Mouse (Mus musculus) limb, embryonic 11.5 days (tissue): ENCODE results near the gene Wdr1. TPM values are rescaled to one million over a fixed set of nuclear protein-coding genes. Genes with fewer than 3 reads are reported as not detected.
"Not testable (repeated sequence)": the region's sequence is repeated elsewhere in the genome, so short reads cannot be mapped to it uniquely, and the experiment has no call there.

ENCODE experiments used
- ATAC-seq: fragments of 200-750 bp; cut with Nextera tagmentation; 2 replicates; pipeline ENCODE4 v1.8.0; 2017; ENCODE audit warnings: low read depth; ENCODE audit not compliant: insufficient number of reproducible peaks, low FRiP score, low TSS enrichment
- DNase-seq: peaks from one replicate; pipeline ENCODE4 v3.0.0-alpha.2; 2015; ENCODE audit warnings: low spot score
- H3K27ac ChIP-seq: fragments of 300-500 bp; sonication (generic); replicated peaks from 2 replicates; pipeline ENCODE4 v1.5.1; 2014; ENCODE audit warnings: low read depth, mild to moderate bottlenecking, low read length
- H3K27me3 ChIP-seq: fragments of 300-500 bp; sonication (generic); 2 replicates; pipeline ENCODE4 v1.6.1; 2014; ENCODE audit warnings: mild to moderate bottlenecking, low read length, mixed read lengths; ENCODE audit not compliant: control insufficient read depth, insufficient read depth
- H3K36me3 ChIP-seq: fragments of 300-500 bp; sonication (generic); 2 replicates; pipeline ENCODE4 v1.6.1; 2014; ENCODE audit warnings: mild to moderate bottlenecking, low read length, moderate library complexity, mixed read lengths; ENCODE audit not compliant: control insufficient read depth, insufficient read depth
- H3K4me1 ChIP-seq: fragments of 300-500 bp; sonication (generic); 2 replicates; pipeline ENCODE4 v1.6.1; 2014; ENCODE audit warnings: low read length, mixed read lengths; ENCODE audit not compliant: control insufficient read depth, insufficient read depth
- H3K4me2 ChIP-seq: fragments of 300-500 bp; sonication (generic); 2 replicates; pipeline ENCODE4 v1.6.1; 2014; ENCODE audit warnings: low read depth, mild to moderate bottlenecking, moderate library complexity; ENCODE audit not compliant: severe bottlenecking
- H3K4me3 ChIP-seq: fragments of 300-500 bp; sonication (generic); 2 replicates; pipeline ENCODE4 v1.5.1; 2014; ENCODE audit warnings: low read depth, low read length
- H3K9ac ChIP-seq: fragments of 300-500 bp; sonication (generic); 2 replicates; pipeline ENCODE4 v1.6.1; 2014; ENCODE audit warnings: mild to moderate bottlenecking, low read length
- H3K9me3 ChIP-seq: fragments of 300-500 bp; sonication (generic); 2 replicates; pipeline ENCODE4 v1.6.1; 2016; ENCODE audit warnings: low read length; ENCODE audit not compliant: control insufficient read depth
- WGBS: fragments of 180-500 bp; shearing (Covaris S2); extraction: QIAGEN DNeasy Blood & Tissue Kit; methylation state at CpG from one replicate; pipeline ENCODE4 v1.1.7; 2014; 5-methylcytosine and 5-hydroxymethylcytosine counted together
- polyA plus RNA-seq: library from polyadenylated mRNA; unstranded; fragments of >200 nt; fragmentation: Nextera tagmentation; extraction: Ambion mirVana; gene quantifications from 2 replicates; pipeline ENCODE4 v1.2.1, GENCODE M21; 2014

The Wdr1 gene
- polyA plus RNA-seq, 1 experiment from 2014 or later: 200 TPM

GRCm38 (mm10) chr5:38483518-38484110 lies 79.4 kb downstream of the Wdr1 start:
- H3K9me3 ChIP-seq: no peaks in the 10 kb centered on the region
- no peak overlapping the region for H3K9ac ChIP-seq
- no peaks in the 10 kb centered on the region for H3K27me3 ChIP-seq
- WGBS: 58% methylated on average over 7 of the region's 7 CpGs
- peaks cover 14% of the 10 kb centered on the region; the same call in 1 of the 2 replicates for H3K4me1 ChIP-seq
- H3K27ac ChIP-seq: no peak overlapping the region
- no peak overlapping the region for H3K4me2 ChIP-seq
- no peak overlapping the region for H3K4me3 ChIP-seq
- ATAC-seq (no peak), DNase-seq (no peak)
- H3K36me3 ChIP-seq: no peaks in the 10 kb centered on the region

DNA sequence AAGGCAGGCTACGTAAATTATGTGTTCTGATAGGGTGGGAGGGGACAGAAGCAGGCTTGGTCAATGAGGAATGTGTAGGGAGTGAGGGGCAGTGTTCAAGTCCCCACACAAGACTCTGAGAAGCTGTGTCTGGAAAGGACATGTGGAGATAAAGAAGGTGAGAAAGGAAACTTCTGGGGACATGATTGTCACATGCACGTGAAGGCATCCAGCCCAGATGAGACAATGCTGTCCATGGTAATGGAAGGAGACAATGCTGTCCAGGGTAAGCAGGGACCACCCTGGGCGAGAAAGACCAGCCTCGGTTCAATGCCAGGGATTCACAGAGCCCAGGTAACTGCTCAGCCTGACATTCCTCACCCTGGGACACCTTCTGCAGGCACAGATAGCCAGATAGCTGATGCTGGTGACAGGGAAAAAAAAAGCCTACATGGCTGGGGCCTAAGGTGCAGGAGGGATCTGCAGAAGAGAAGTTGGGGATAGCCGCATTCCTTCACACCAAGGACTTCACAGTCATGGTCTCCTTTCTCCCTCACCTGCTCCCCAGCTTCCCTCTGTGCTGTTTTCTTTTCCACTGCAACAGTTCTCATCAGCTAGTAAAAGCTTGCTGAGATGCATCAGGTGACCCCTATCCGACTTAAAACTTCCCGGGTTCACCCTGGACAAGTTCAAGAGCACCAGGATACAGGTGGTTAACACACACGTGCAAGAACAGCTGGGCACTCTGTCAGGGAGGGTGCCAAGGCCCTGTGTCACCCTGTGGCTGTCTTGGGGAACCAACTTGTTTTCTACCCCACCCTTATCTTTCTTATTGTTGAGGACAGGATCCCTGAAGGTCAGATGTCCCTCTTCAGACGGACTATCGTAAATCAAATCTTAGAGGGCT lies 82.0 kb downstream of the Wdr1 start:
- no peak for ATAC-seq
- Histone ChIP-seq H3K27ac (no peak overlapping the region), H3K36me3 (no peaks in the 10 kb centered on the region; the same call in 1 of the 2 replicates), H3K9me3 (no peaks in the 10 kb centered on the region), H3K27me3 (no peaks in the 10 kb centered on the region), H3K4me3 (no peak overlapping the region), H3K9ac (no peak overlapping the region), H3K4me2 (peak overlapping the region; percentile 46; the same call in 1 of the 2 replicates), H3K4me1 (peaks cover 14% of the 10 kb centered on the region; the same call in 1 of the 2 replicates)
- DNase-seq: no peak
- 75% methylated on average over 10 of the region's 10 CpGs for WGBS

GRCm38 (mm10) chr5:38479908-38480725 lies 82.9 kb downstream of the Wdr1 start:
- no peak overlapping the region for H3K27ac ChIP-seq
- H3K9me3 ChIP-seq: no peaks in the 10 kb centered on the region
- DNase-seq (peak; percentile 57), ATAC-seq (no peak)
- H3K4me3 ChIP-seq: no peak overlapping the region
- H3K36me3 ChIP-seq: no peaks in the 10 kb centered on the region; the same call in 1 of the 2 replicates
- H3K9ac ChIP-seq: no peak overlapping the region
- peak overlapping the region; percentile 46 for H3K4me2 ChIP-seq
- peaks cover 14% of the 10 kb centered on the region; the same call in 1 of the 2 replicates for H3K4me1 ChIP-seq
- H3K27me3 ChIP-seq: no peaks in the 10 kb centered on the region
- WGBS: 12% methylated on average over 22 of the region's 22 CpGs

DNA sequence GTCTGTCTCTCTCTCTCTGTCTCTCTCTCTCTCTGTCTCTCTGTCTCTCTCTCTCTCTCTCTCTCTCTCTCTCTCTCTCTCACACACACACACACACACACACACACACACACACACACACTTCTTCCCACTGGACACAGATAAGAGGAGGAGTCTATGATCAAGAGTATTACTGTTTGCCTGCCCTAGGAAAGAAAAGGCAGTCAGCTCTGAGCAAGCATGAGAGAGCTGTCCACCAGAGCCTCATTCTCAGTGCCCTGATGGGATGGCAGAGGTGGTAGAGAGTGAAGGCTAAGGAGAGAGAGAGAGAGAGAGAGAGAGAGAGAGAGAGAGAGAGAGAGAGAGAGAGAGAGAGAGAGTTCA lies 83.5 kb downstream of the Wdr1 start:
- H3K27ac ChIP-seq, H3K9me3 ChIP-seq, DNase-seq, ATAC-seq, H3K9ac ChIP-seq, H3K36me3 ChIP-seq, H3K4me3 ChIP-seq, H3K27me3 ChIP-seq: not testable (repeated sequence)
- Histone ChIP-seq H3K4me2 (peak overlapping the region; percentile 46; the same call in 1 of the 2 replicates), H3K4me1 (peaks cover 14% of the 10 kb centered on the region; the same call in 1 of the 2 replicates)

DNA sequence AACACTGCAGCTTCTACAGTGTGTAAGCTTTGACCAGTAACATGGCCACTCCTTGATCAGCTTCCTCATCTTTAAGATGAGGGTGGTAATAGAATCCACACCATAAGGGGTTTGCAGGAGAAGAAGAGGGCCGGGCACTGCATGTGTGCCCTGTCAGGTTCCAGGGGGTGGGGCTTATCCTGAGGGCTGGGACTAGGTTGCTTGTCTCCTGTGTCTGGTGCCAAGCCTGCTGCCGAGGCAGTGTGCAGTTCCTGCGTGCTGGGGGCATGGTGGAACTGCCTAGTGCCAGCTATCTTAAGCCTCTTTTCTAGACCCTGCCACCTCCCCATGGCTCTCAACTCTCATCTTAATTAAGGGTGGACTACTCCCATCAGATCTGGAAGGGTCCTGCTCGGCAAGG lies 84.0 kb downstream of the Wdr1 start:
- DNase-seq (no peak), ATAC-seq (no peak)
- Histone ChIP-seq H3K4me1 (peaks cover 14% of the 10 kb centered on the region; the same call in 1 of the 2 replicates), H3K36me3 (no peaks in the 10 kb centered on the region; the same call in 1 of the 2 replicates), H3K4me3 (no peak overlapping the region), H3K27me3 (no peaks in the 10 kb centered on the region), H3K9ac (no peak overlapping the region), H3K27ac (no peak overlapping the region), H3K4me2 (no peak overlapping the region), H3K9me3 (no peaks in the 10 kb centered on the region)
- 57% methylated on average over 4 of the region's 4 CpGs for WGBS

DNA sequence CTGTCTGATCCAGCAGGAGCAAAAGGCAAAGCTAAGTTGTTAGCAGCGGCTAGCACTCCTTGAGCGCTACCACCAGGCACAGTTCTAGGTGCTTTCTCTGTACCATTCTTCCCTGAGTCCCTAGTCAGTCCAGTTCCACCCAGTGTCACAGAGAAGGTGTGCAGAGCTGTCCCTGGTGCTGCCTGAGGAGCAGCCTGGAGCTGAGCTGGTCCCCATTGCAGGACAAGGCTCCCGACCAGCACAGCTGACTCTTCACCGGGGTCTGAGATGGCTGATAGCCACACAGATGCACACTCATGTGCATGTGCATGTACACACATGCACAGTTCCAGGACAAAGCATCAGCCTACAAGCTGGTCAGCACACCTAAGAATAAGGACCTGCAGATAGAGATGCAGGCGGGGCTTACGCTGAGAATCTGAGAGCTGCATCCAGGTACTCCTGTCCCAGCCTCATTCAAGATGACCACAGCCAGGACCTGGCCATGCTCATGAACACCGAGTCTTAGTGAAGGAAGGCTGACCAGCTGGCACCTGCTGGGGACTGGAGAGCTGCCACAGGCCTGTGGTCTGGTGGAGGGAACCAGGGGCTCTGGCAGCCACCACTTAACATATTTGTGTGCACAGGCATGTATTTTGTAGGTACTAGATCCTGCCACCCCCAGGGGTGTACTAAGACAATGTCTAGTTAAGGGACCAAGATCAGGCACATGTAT lies 85.1 kb downstream of the Wdr1 start:
- WGBS: 77% methylated on average over 7 of the region's 7 CpGs
- Histone ChIP-seq H3K27me3 (no peaks in the 10 kb centered on the region), H3K36me3 (no peaks in the 10 kb centered on the region; the same call in 1 of the 2 replicates), H3K9me3 (no peaks in the 10 kb centered on the region), H3K4me2 (no peak overlapping the region), H3K4me3 (no peak overlapping the region), H3K4me1 (peaks cover 10% of the 10 kb centered on the region; the same call in 1 of the 2 replicates), H3K9ac (no peak overlapping the region), H3K27ac (no peak overlapping the region)
- 0 out of 2 replicates have a peak, but pooled peaks have one; percentile 44 for ATAC-seq
- peak; percentile 50 for DNase-seq

DNA sequence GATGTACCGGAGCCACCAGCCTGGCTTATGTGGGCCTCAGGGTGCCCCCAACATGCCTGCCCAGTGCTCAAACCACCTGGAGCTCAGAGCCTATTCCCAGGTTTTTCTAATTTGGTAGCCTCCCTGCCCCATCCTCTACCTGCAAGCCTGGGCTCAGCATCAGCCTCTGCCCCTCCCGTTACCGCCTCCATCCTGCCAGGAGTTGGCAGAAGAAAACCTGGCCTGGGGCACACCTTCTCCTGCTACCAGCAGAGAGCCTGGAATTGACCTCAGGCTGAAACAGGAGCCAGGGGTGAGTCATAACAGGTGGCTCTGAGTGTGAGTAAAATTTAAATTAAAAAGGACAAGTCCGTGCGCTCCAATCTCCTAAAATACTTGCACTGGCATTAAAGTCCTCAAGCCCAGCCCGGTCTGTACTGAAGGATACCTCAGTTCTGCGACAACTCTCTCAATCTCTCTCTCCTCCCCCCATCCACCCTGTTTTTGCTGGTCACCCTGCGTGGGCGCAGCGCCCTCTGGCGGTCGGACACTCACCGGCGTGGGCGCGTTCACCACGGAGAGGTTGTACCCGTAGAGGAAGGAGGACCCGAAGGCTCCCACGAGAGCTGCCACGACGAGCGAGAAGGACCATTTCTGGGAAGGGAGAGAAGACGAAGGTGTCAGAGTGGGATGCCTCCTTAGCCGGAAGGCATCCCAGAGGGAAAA lies 86.0 kb downstream of the Wdr1 start:
- Histone ChIP-seq H3K4me2 (no peak overlapping the region), H3K27ac (no peak overlapping the region), H3K9ac (no peak overlapping the region), H3K4me3 (no peak overlapping the region), H3K9me3 (no peaks in the 10 kb centered on the region), H3K4me1 (peaks cover 10% of the 10 kb centered on the region; the same call in 1 of the 2 replicates), H3K36me3 (no peaks in the 10 kb centered on the region; the same call in 1 of the 2 replicates), H3K27me3 (no peaks in the 10 kb centered on the region)
- ATAC-seq (no peak), DNase-seq (no peak)
- WGBS: 88% methylated on average over 25 of the region's 25 CpGs
